Comparison of ENCODE assay signal across 8 mouse cellular contexts in genomic region chr11:101094930-101095313, GRCm38 (mm10). TPM values are rescaled to one million over a fixed set of nuclear protein-coding genes. Genes with fewer than 3 reads are reported as not detected.
A peak's percentile ranks its signal among the peaks of the same experiment; 100 is the strongest.
DNase-seq lines count a peak whose midpoint lies in the region; ATAC-seq and TF ChIP-seq lines count a peak whose summit lies in the region.

No protein-coding gene starts in this region.

- peak overlapping the region; percentile 96 for H3K4me2 ChIP-seq in embryonic facial prominence, embryonic 14.5 days (ENCODE audit: low read depth, low read length)
- H3K4me2 ChIP-seq in limb, embryonic 11.5 days (ENCODE audit: low read depth, severe bottlenecking), result peak overlapping the region; percentile 78

- no peak for DNase-seq in liver, adult 2 months (ENCODE audit: extremely low read depth, low read depth, low spot score)
- no peak for DNase-seq in liver
- DNase-seq in embryonic facial prominence, embryonic 14.5 days (ENCODE audit: low spot score), result no peak
- DNase-seq in limb, embryonic 11.5 days (ENCODE audit: low spot score), result no peak
- no peak for DNase-seq in embryo, embryonic 10.5 days (ENCODE audit: low spot score)
- no peak for DNase-seq in urinary bladder, adult 2 months (ENCODE audit: low spot score)
- DNase-seq in lung, postnatal 4 days, result no peak

- no peak for TF ChIP-seq CTCF in liver, adult 2 months (IDR thresholded peaks at IDR 0.05; ENCODE audit: low read depth, low read length)
- TF ChIP-seq CTCF in olfactory bulb, adult 2 months (IDR thresholded peaks at IDR 0.05; ENCODE audit: insufficient read depth, low read depth, low read length), result no peak

- H3K4me3 ChIP-seq in liver, adult 2 months (ENCODE audit: insufficient read depth, low read depth, low read length), result peak overlapping the region; percentile 43; the same call in 1 of the 2 replicates
- peak overlapping the region; percentile 66 for H3K4me3 ChIP-seq in embryonic facial prominence, embryonic 14.5 days (ENCODE audit: low read depth, low read length)
- H3K4me3 ChIP-seq in limb, embryonic 11.5 days (ENCODE audit: low read depth, low read length), result peak overlapping the region; percentile 73
- H3K4me3 ChIP-seq in olfactory bulb, adult 2 months (ENCODE audit: insufficient read depth, low read depth, low read length), result peak overlapping the region; percentile 82

- no peaks in the 10 kb centered on the region for H3K9me3 ChIP-seq in embryonic facial prominence, embryonic 14.5 days (ENCODE audit: control insufficient read depth, low read length)
- no peaks in the 10 kb centered on the region for H3K9me3 ChIP-seq in limb, embryonic 11.5 days (ENCODE audit: control insufficient read depth, low read length)

- peaks cover 48% of the 10 kb centered on the region for H3K36me3 ChIP-seq in liver, adult 2 months (ENCODE audit: control insufficient read depth, insufficient read depth, low read length)
- H3K36me3 ChIP-seq in embryonic facial prominence, embryonic 14.5 days (ENCODE audit: control insufficient read depth, insufficient read depth, low read length), result peaks cover 72% of the 10 kb centered on the region
- peaks cover 34% of the 10 kb centered on the region for H3K36me3 ChIP-seq in limb, embryonic 11.5 days (ENCODE audit: control insufficient read depth, insufficient read depth, low read length)

- no peak for TF ChIP-seq POLR2A in liver, adult 2 months (IDR thresholded peaks at IDR 0.05; ENCODE audit: extremely low read depth, insufficient read depth, low read length)
- TF ChIP-seq POLR2A in olfactory bulb, adult 2 months (IDR thresholded peaks at IDR 0.05; ENCODE audit: insufficient read depth, low read depth, low read length), result no peak

- H3K79me2 ChIP-seq in liver, adult 2 months (ENCODE audit: control insufficient read depth, insufficient read depth, low read length), result no peaks in the 10 kb centered on the region

- peak; percentile 27 for ATAC-seq in embryonic facial prominence, embryonic 14.5 days (ENCODE audit: low read depth)
- ATAC-seq in limb, embryonic 11.5 days (ENCODE audit: insufficient number of reproducible peaks, low FRiP score, low TSS enrichment, low read depth), result peak; percentile 33; the same call in 1 of the 2 replicates

- 4% methylated on average over 18 of the region's 18 CpGs for whole genome bisulfite sequencing in liver, adult 2 months
- WGBS in embryonic facial prominence, embryonic 14.5 days, result 0% methylated on average over 16 of the region's 18 CpGs
- WGBS in limb, embryonic 11.5 days, result under 1% methylated on average over 18 of the region's 18 CpGs
- 1% methylated on average over 18 of the region's 18 CpGs for WGBS in olfactory bulb, adult 2 months

- no peak overlapping the region for H3K27ac ChIP-seq in liver, adult 2 months (replicated peaks; ENCODE audit: insufficient read depth, low read depth, low read length)
- 0 out of 2 replicates have a peak overlapping the region, but pooled peaks have one; percentile 33 for H3K27ac ChIP-seq in embryonic facial prominence, embryonic 14.5 days (replicated peaks; ENCODE audit: low read depth, low read length)
- H3K27ac ChIP-seq in limb, embryonic 11.5 days (replicated peaks; ENCODE audit: low read depth, low read length), result 0 out of 2 replicates have a peak overlapping the region, but pooled peaks have one; percentile 56
- H3K27ac ChIP-seq in olfactory bulb, adult 2 months (ENCODE audit: insufficient read depth, low read depth, low read length), result no peak overlapping the region

- peak overlapping the region; percentile 36; the same call in 1 of the 2 replicates for H3K9ac ChIP-seq in liver, adult 2 months (ENCODE audit: low read depth, low read length)
- H3K9ac ChIP-seq in embryonic facial prominence, embryonic 14.5 days (ENCODE audit: low read depth, low read length), result peak overlapping the region; percentile 71
- peak overlapping the region; percentile 82 for H3K9ac ChIP-seq in limb, embryonic 11.5 days (ENCODE audit: low read length)

- H3K4me1 ChIP-seq in liver, adult 2 months (ENCODE audit: control insufficient read depth, insufficient read depth, low read length), result no peaks in the 10 kb centered on the region
- no peaks in the 10 kb centered on the region for H3K4me1 ChIP-seq in embryonic facial prominence, embryonic 14.5 days (ENCODE audit: control insufficient read depth, insufficient read depth, low read length)
- no peaks in the 10 kb centered on the region; the same call in 1 of the 2 replicates for H3K4me1 ChIP-seq in limb, embryonic 11.5 days (ENCODE audit: control insufficient read depth, insufficient read depth, low read length)
- peaks cover 8% of the 10 kb centered on the region for H3K4me1 ChIP-seq in olfactory bulb, adult 2 months (ENCODE audit: control insufficient read depth, insufficient read depth, low read length)

- H3K27me3 ChIP-seq in liver, adult 2 months (ENCODE audit: control insufficient read depth, insufficient read depth, low read length), result no peaks in the 10 kb centered on the region
- H3K27me3 ChIP-seq in embryonic facial prominence, embryonic 14.5 days (replicated peaks; ENCODE audit: control insufficient read depth, insufficient read depth, low read length), result no peaks in the 10 kb centered on the region
- no peaks in the 10 kb centered on the region for H3K27me3 ChIP-seq in limb, embryonic 11.5 days (ENCODE audit: control insufficient read depth, insufficient read depth, low read length)

RNA-seq across cellular contexts. Expression of gene Psmc3ip, which starts 0.3 kb away (rescaled TPM):
- total RNA-seq in liver, adult 2 months (2014; rRNA removed), result 0.55 and 0.67 TPM in 2 replicates
- polyA plus RNA-seq in liver, adult 2 months (2012; rRNA removed), result 0.20 and 0.39 TPM in 2 replicates
- 27.2 and 34.4 TPM in 2 replicates for polyA plus RNA-seq in embryonic facial prominence, embryonic 14.5 days (2014; fragmentation: Nextera tagmentation; extraction: Ambion mirVana)
- 71.1 and 71.6 TPM in 2 replicates for polyA plus RNA-seq in limb, embryonic 11.5 days (2014; fragmentation: Nextera tagmentation; extraction: Ambion mirVana)
- polyA plus RNA-seq in olfactory bulb, adult 2 months (2012; ENCODE audit: insufficient read depth, insufficient read length, low replicate concordance, missing spikeins), result not detected in 2 replicates
- 7.1 and 7.9 TPM in 2 replicates for polyA plus RNA-seq in urinary bladder, adult 2 months (2012; rRNA removed)

RNA-seq across cellular contexts. Expression of gene Mlx, which starts 7.8 kb away (rescaled TPM):
- total RNA-seq in liver, adult 2 months (2014; rRNA removed), result 33.5 and 34.4 TPM in 2 replicates
- polyA plus RNA-seq in liver, adult 2 months (2012; rRNA removed), result 34.8 and 39.8 TPM in 2 replicates
- 45.8 and 55.2 TPM in 2 replicates for polyA plus RNA-seq in embryonic facial prominence, embryonic 14.5 days (2014; fragmentation: Nextera tagmentation; extraction: Ambion mirVana)
- 40.6 and 48.9 TPM in 2 replicates for polyA plus RNA-seq in limb, embryonic 11.5 days (2014; fragmentation: Nextera tagmentation; extraction: Ambion mirVana)
- not detected in 2 replicates for polyA plus RNA-seq in olfactory bulb, adult 2 months (2012; ENCODE audit: insufficient read depth, insufficient read length, low replicate concordance, missing spikeins)
- 34.1 and 38.0 TPM in 2 replicates for polyA plus RNA-seq in urinary bladder, adult 2 months (2012; rRNA removed)

RNA-seq across cellular contexts. Expression of gene Coasy, which starts 12.6 kb away (rescaled TPM):
- 84.0 and 89.9 TPM in 2 replicates for total RNA-seq in liver, adult 2 months (2014; rRNA removed)
- 182 and 194 TPM in 2 replicates for polyA plus RNA-seq in liver, adult 2 months (2012; rRNA removed)
- polyA plus RNA-seq in embryonic facial prominence, embryonic 14.5 days (2014; fragmentation: Nextera tagmentation; extraction: Ambion mirVana), result 39.1 and 40.5 TPM in 2 replicates
- 40.5 and 49.4 TPM in 2 replicates for polyA plus RNA-seq in limb, embryonic 11.5 days (2014; fragmentation: Nextera tagmentation; extraction: Ambion mirVana)
- polyA plus RNA-seq in olfactory bulb, adult 2 months (2012; ENCODE audit: insufficient read depth, insufficient read length, low replicate concordance, missing spikeins), result not detected in 2 replicates
- 25.8 and 38.8 TPM in 2 replicates for polyA plus RNA-seq in urinary bladder, adult 2 months (2012; rRNA removed)

RNA-seq across cellular contexts. Expression of gene Hsd17b1, which starts 16.7 kb away (rescaled TPM):
- total RNA-seq in liver, adult 2 months (2014; rRNA removed), result 0.27 and 0.37 TPM in 2 replicates
- 0.12 and 0.37 TPM in 2 replicates for polyA plus RNA-seq in liver, adult 2 months (2012; rRNA removed)
- not detected in 2 replicates for polyA plus RNA-seq in embryonic facial prominence, embryonic 14.5 days (2014; fragmentation: Nextera tagmentation; extraction: Ambion mirVana)
- polyA plus RNA-seq in limb, embryonic 11.5 days (2014; fragmentation: Nextera tagmentation; extraction: Ambion mirVana), result 0.15 TPM in 1 of 2 replicates, not detected in the other
- polyA plus RNA-seq in olfactory bulb, adult 2 months (2012; ENCODE audit: insufficient read depth, insufficient read length, low replicate concordance, missing spikeins), result not detected in 2 replicates
- 0.56 and 0.57 TPM in 2 replicates for polyA plus RNA-seq in urinary bladder, adult 2 months (2012; rRNA removed)

RNA-seq across cellular contexts. Expression of gene Retreg3, which starts 24.8 kb away (rescaled TPM):
- total RNA-seq in liver, adult 2 months (2014; rRNA removed), result 46.2 and 46.3 TPM in 2 replicates
- 61.2 and 61.5 TPM in 2 replicates for polyA plus RNA-seq in liver, adult 2 months (2012; rRNA removed)
- 10.4 and 12.1 TPM in 2 replicates for polyA plus RNA-seq in embryonic facial prominence, embryonic 14.5 days (2014; fragmentation: Nextera tagmentation; extraction: Ambion mirVana)
- polyA plus RNA-seq in limb, embryonic 11.5 days (2014; fragmentation: Nextera tagmentation; extraction: Ambion mirVana), result 10.3 and 10.8 TPM in 2 replicates
- polyA plus RNA-seq in olfactory bulb, adult 2 months (2012; ENCODE audit: insufficient read depth, insufficient read length, low replicate concordance, missing spikeins), result not detected in 2 replicates
- 66.2 and 67.3 TPM in 2 replicates for polyA plus RNA-seq in urinary bladder, adult 2 months (2012; rRNA removed)

Comparison
In these comparisons a context has a peak if more than half of its experiments do, and no peak if none do; other contexts are left out.
1. H3K27ac ChIP-seq: peak in embryonic facial prominence, embryonic 14.5 days (single experiment) and limb, embryonic 11.5 days (single experiment); none in liver, adult 2 months (single experiment) and olfactory bulb, adult 2 months (single experiment).
2. RNA of gene Mlx, which starts 7.8 kb away (polyA plus RNA-seq): 45.8 to 55.2 TPM in embryonic facial prominence, embryonic 14.5 days, 40.6 to 48.9 TPM in limb, embryonic 11.5 days, 34.1 to 38.0 TPM in urinary bladder, adult 2 months and 34.8 to 39.8 TPM in liver, adult 2 months; not detected in olfactory bulb, adult 2 months; every median in the first group is over 10 times any median in the second.
3. RNA of gene Coasy, which starts 12.6 kb away (polyA plus RNA-seq): 182 to 194 TPM in liver, adult 2 months, 40.5 to 49.4 TPM in limb, embryonic 11.5 days, 39.1 to 40.5 TPM in embryonic facial prominence, embryonic 14.5 days and 25.8 to 38.8 TPM in urinary bladder, adult 2 months; not detected in olfactory bulb, adult 2 months; every median in the first group is over 10 times any median in the second.
4. Peak in every context shown above with its lines, with median percentiles within 50 percentile points of each other: H3K4me3 ChIP-seq and H3K9ac ChIP-seq.